ENCODE assay signal across 20 mouse cellular contexts in the genomic region with DNA sequence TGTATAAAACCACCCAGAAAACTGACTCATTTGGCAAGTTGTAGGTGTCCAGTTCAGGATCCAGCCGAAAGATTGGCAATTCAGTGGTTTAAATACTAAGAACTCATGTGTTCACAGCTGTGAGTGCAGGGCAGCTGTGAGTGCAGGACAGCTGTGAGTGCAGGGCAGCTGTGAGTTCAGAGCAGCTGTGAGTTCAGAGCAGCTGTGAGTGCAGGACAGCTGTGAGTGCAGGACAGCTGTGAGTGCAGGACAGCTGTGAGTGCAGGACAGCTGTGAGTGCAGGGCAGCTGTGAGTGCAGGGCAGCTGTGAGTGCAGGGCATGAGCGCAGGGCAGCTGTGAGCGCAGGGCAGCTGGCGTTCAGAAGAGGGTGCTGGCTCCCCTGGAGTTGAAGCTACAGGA. TPM values are rescaled to one million over a fixed set of nuclear protein-coding genes. Genes with fewer than 3 reads are reported as not detected.
DNase-seq lines count a peak whose midpoint lies in the region; ATAC-seq and TF ChIP-seq lines count a peak whose summit lies in the region.
"Had no signal": no experiment of that assay in that cellular context is flagged by ENCODE, and none has a peak within 500 bp of the region (broad histone marks: within the 10 kb centered on the region; RNA-seq: fewer than 3 reads in every experiment).

No protein-coding gene starts in this region.

- no peak for TF ChIP-seq POLR2A in kidney, adult 2 months (IDR thresholded peaks at IDR 0.05; ENCODE audit: low read depth, low read length)

- no peak for DNase-seq in kidney, adult 2 months
- no peak for DNase-seq in kidney, adult 9 months
- DNase-seq in lung, postnatal 4 days, result no peak
- DNase-seq: adrenal gland, postnatal 14 days; cerebellum, adult 11-12 months; cerebellum, adult 9-11 months; cerebellum, postnatal 36 days; gastrocnemius, adult 2 months; gastrocnemius, postnatal 25 days; heart, postnatal 36 days had no signal

- H3K4me3 ChIP-seq in kidney, adult 2 months (ENCODE audit: insufficient read depth, low read depth, low read length), result no peak overlapping the region
- peak overlapping the region; percentile 53 for H3K4me3 ChIP-seq in megakaryocyte, embryonic 14.5 days (replicated peaks)
- H3K4me3 ChIP-seq in intestine, postnatal 0 days (ENCODE audit: low read depth, low read length), result no peak overlapping the region
- H3K4me3 ChIP-seq in neural tube, embryonic 15.5 days (replicated peaks), result no peak overlapping the region
- H3K4me3 ChIP-seq: erythroblast, embryonic 14.5 days; forebrain, embryonic 10.5 days; gastrocnemius, adult 2 months; heart, embryonic 13.5 days; hindbrain, embryonic 15.5 days had no signal

- no peak overlapping the region for H3K4me2 ChIP-seq in intestine, postnatal 0 days (replicated peaks; ENCODE audit: low read depth)
- no peak overlapping the region for H3K4me2 ChIP-seq in neural tube, embryonic 15.5 days
- H3K4me2 ChIP-seq: heart, embryonic 13.5 days; hindbrain, embryonic 15.5 days had no signal

- no peaks in the 10 kb centered on the region for H3K9me3 ChIP-seq in megakaryocyte, embryonic 14.5 days
- no peaks in the 10 kb centered on the region for H3K9me3 ChIP-seq in intestine, postnatal 0 days (ENCODE audit: control insufficient read depth)
- H3K9me3 ChIP-seq in neural tube, embryonic 15.5 days (replicated peaks), result no peaks in the 10 kb centered on the region
- H3K9me3 ChIP-seq: forebrain, embryonic 10.5 days; G1E; heart, embryonic 13.5 days; hindbrain, embryonic 15.5 days had no signal

- peaks cover 20% of the 10 kb centered on the region for H3K4me1 ChIP-seq in kidney, adult 2 months (ENCODE audit: control insufficient read depth, insufficient read depth, low read length)
- H3K4me1 ChIP-seq in megakaryocyte, embryonic 14.5 days, result peaks cover 51% of the 10 kb centered on the region
- H3K4me1 ChIP-seq in intestine, postnatal 0 days (replicated peaks; ENCODE audit: control insufficient read depth, insufficient read depth, low read length), result no peaks in the 10 kb centered on the region
- no peaks in the 10 kb centered on the region for H3K4me1 ChIP-seq in neural tube, embryonic 15.5 days
- H3K4me1 ChIP-seq: hindbrain, embryonic 15.5 days had no signal

- no peak for ATAC-seq in megakaryocyte, adult 5-6 weeks (ENCODE audit: poor library complexity, severe bottlenecking)
- ATAC-seq in intestine, postnatal 0 days, result no peak
- ATAC-seq in neural tube, embryonic 15.5 days (ENCODE audit: low FRiP score), result no peak
- ATAC-seq: forebrain, embryonic 14.5 days had no signal

- H3K9ac ChIP-seq in intestine, postnatal 0 days (ENCODE audit: low read depth, low read length), result no peak overlapping the region
- no peak overlapping the region for H3K9ac ChIP-seq in neural tube, embryonic 15.5 days (replicated peaks)
- H3K9ac ChIP-seq: heart, embryonic 13.5 days; hindbrain, embryonic 15.5 days had no signal

- 0 out of 2 replicates have a peak overlapping the region, but pooled peaks have one; percentile 4 for H3K27ac ChIP-seq in kidney, adult 2 months (ENCODE audit: insufficient read depth, low read depth, low read length)
- H3K27ac ChIP-seq in intestine, postnatal 0 days (ENCODE audit: low read depth, low read length), result peak overlapping the region; percentile 80; the same call in 1 of the 2 replicates
- no peak overlapping the region for H3K27ac ChIP-seq in neural tube, embryonic 15.5 days (replicated peaks)
- H3K27ac ChIP-seq: forebrain, embryonic 10.5 days; gastrocnemius, adult 2 months; heart, embryonic 13.5 days; hindbrain, embryonic 15.5 days had no signal

- no peaks in the 10 kb centered on the region; the same call in 1 of the 2 replicates for H3K36me3 ChIP-seq in kidney, adult 2 months (ENCODE audit: control insufficient read depth, insufficient read depth, low read length)
- H3K36me3 ChIP-seq in megakaryocyte, embryonic 14.5 days (replicated peaks; ENCODE audit: low read length), result peaks cover 96% of the 10 kb centered on the region
- peaks cover 56% of the 10 kb centered on the region for H3K36me3 ChIP-seq in intestine, postnatal 0 days (ENCODE audit: control insufficient read depth, insufficient read depth)
- H3K36me3 ChIP-seq in neural tube, embryonic 15.5 days, result peaks cover 36% of the 10 kb centered on the region

- no peaks in the 10 kb centered on the region for H3K27me3 ChIP-seq in kidney, adult 2 months (replicated peaks; ENCODE audit: control insufficient read depth, insufficient read depth, low read length)
- no peaks in the 10 kb centered on the region for H3K27me3 ChIP-seq in megakaryocyte, embryonic 14.5 days (replicated peaks)
- no peaks in the 10 kb centered on the region for H3K27me3 ChIP-seq in intestine, postnatal 0 days (replicated peaks; ENCODE audit: control insufficient read depth, insufficient read depth, low read length)
- no peaks in the 10 kb centered on the region for H3K27me3 ChIP-seq in neural tube, embryonic 15.5 days (replicated peaks)
- H3K27me3 ChIP-seq: heart, embryonic 13.5 days; hindbrain, embryonic 15.5 days had no signal

- WGBS in kidney, adult 2 months, result 90% methylated on average over 4 of the region's 4 CpGs
- 89% methylated on average over 4 of the region's 4 CpGs for WGBS in intestine, postnatal 0 days
- 97% methylated on average over 4 of the region's 4 CpGs for WGBS in neural tube, embryonic 15.5 days

- TF ChIP-seq CTCF in kidney, adult 2 months (conservative IDR thresholded peaks at IDR 0.05; ENCODE audit: insufficient read depth, insufficient read length, low read depth, low read length), result no peak
- TF ChIP-seq CTCF in intestine, postnatal 0 days (IDR thresholded peaks at IDR 0.05; ENCODE audit: low read depth), result no peak

RNA-seq across cellular contexts. Expression of a gene that starts 39.5 kb away (rescaled TPM):
- polyA plus RNA-seq in kidney, adult 2 months (2012; rRNA removed), result 29.9 and 30.2 TPM in 2 replicates
- polyA plus RNA-seq in megakaryocyte, embryonic 14.5 days (2012; ENCODE audit: insufficient read depth, low replicate concordance), result 1.5 TPM in 1 of 2 replicates, not detected in the other
- total RNA-seq in megakaryocyte, adult 5-6 weeks (2015), result 23.4 and 26.5 TPM in 2 replicates
- total RNA-seq in megakaryocyte, adult 5-6 weeks (2017), result 17.7 and 20.4 TPM in 2 replicates
- polyA plus RNA-seq in intestine, postnatal 0 days (2015; fragmentation: Nextera tagmentation; extraction: Ambion mirVana), result 15.3 and 18.4 TPM in 2 replicates
- 15.2 and 15.6 TPM in 2 replicates for polyA plus RNA-seq in neural tube, embryonic 15.5 days (2015; fragmentation: Nextera tagmentation; extraction: Ambion mirVana)
